Mouse (Mus musculus) right cerebral cortex, postnatal 14 days (tissue): Measurements from ENCODE around the gene Comtd1.

ENCODE experiments used
- DNase-seq: peaks from one replicate; pipeline ENCODE4 v3.0.0; 2022

The Comtd1 gene

GRCm38 (mm10) chr14:21802543-21803206, 46.1 kb downstream of the Comtd1 start:
- DNase-seq, result no peak

- no peak for DNase-seq
Observed at GRCm38 (mm10) chr14:21801624-21802023, 47.2 kb downstream of the Comtd1 start.

- no peak for DNase-seq
Observed at GRCm38 (mm10) chr14:21800641-21801040, 48.1 kb downstream of the Comtd1 start.
